Mouse (Mus musculus) forebrain, embryonic 16.5 days (tissue): ENCODE results near the gene Rasgrp1. TPM values are rescaled to one million over a fixed set of nuclear protein-coding genes. Genes with fewer than 3 reads are reported as not detected.
A peak's percentile ranks its signal among the peaks of the same experiment; 100 is the strongest.

Source experiments
- ATAC-seq: fragments of 200-750 bp; cut with Nextera tagmentation; 2 replicates; pipeline ENCODE4 v1.8.0; 2017; ENCODE audit warnings: mild to moderate bottlenecking, moderate library complexity
- H3K27ac ChIP-seq: fragments of 300-500 bp; sonication (generic); 2 replicates; pipeline ENCODE4 v1.5.1; 2014; ENCODE audit warnings: low read length, control low read depth
- H3K27me3 ChIP-seq: fragments of 300-500 bp; sonication (generic); replicated peaks from 2 replicates; pipeline ENCODE4 v1.6.1; 2014; ENCODE audit warnings: low read length; ENCODE audit not compliant: control insufficient read depth, insufficient read depth
- H3K36me3 ChIP-seq: fragments of 300-500 bp; sonication (generic); 2 replicates; pipeline ENCODE4 v1.6.1; 2014; ENCODE audit not compliant: control insufficient read depth, insufficient read depth
- H3K4me1 ChIP-seq: fragments of 300-500 bp; sonication (generic); replicated peaks from 2 replicates; pipeline ENCODE4 v1.6.1; 2014; ENCODE audit warnings: low read length; ENCODE audit not compliant: control insufficient read depth, insufficient read depth
- H3K4me2 ChIP-seq: fragments of 300-500 bp; sonication (generic); 2 replicates; pipeline ENCODE4 v1.6.1; 2014; ENCODE audit warnings: mild to moderate bottlenecking, low read length, control low read depth
- H3K4me3 ChIP-seq: fragments of 300-500 bp; sonication (generic); replicated peaks from 2 replicates; pipeline ENCODE4 v1.5.1; 2014; ENCODE audit warnings: mild to moderate bottlenecking, low read length, control low read depth
- H3K9ac ChIP-seq: fragments of 300-500 bp; sonication (generic); replicated peaks from 2 replicates; pipeline ENCODE4 v1.6.1; 2014; ENCODE audit warnings: low read depth, low read length, control low read depth
- H3K9me3 ChIP-seq: fragments of 300-500 bp; sonication (generic); 2 replicates; pipeline ENCODE4 v1.6.1; 2016; ENCODE audit warnings: low read length; ENCODE audit not compliant: control insufficient read depth
- WGBS: fragments of 180-500 bp; shearing (Covaris S2); extraction: QIAGEN DNeasy Blood & Tissue Kit; methylation state at CpG from one replicate; pipeline ENCODE4 v1.1.7; 2014; 5-methylcytosine and 5-hydroxymethylcytosine counted together
- polyA plus RNA-seq: library from polyadenylated mRNA; unstranded; fragments of >200 nt; fragmentation: Nextera tagmentation; extraction: Ambion mirVana; gene quantifications from 2 replicates; pipeline ENCODE4 v1.2.1, GENCODE M21; 2015

Rasgrp1 gene
- polyA plus RNA-seq, 1 experiment from 2014 or later, result 8.8 TPM

- ATAC-seq, result peak; percentile 86
- Histone ChIP-seq H3K9me3 (no peaks in the 10 kb centered on the region), H3K27ac (peak overlapping the region; percentile 39; the same call in 1 of the 2 replicates), H3K4me1 (peaks cover 4% of the 10 kb centered on the region; the same call in 1 of the 2 replicates), H3K27me3 (no peaks in the 10 kb centered on the region), H3K4me2 (no peak overlapping the region), H3K36me3 (no peaks in the 10 kb centered on the region), H3K9ac (no peak overlapping the region), H3K4me3 (no peak overlapping the region)
- WGBS, result 45% methylated on average over 7 of the region's 7 CpGs
Measured at GRCm38 (mm10) chr2:117312441-117312895, 30.3 kb downstream of the Rasgrp1 start.

- ATAC-seq, result peak; percentile 21; the same call in 1 of the 2 replicates
- Histone ChIP-seq H3K27me3 (no peaks in the 10 kb centered on the region), H3K27ac (peak overlapping the region; percentile 39; the same call in 1 of the 2 replicates), H3K4me1 (peaks cover 4% of the 10 kb centered on the region; the same call in 1 of the 2 replicates), H3K36me3 (no peaks in the 10 kb centered on the region), H3K9me3 (no peaks in the 10 kb centered on the region), H3K4me3 (no peak overlapping the region), H3K4me2 (no peak overlapping the region), H3K9ac (no peak overlapping the region)
- 66% methylated on average over 2 of the region's 2 CpGs for WGBS
Measured at GRCm38 (mm10) chr2:117312030-117312429, 30.8 kb downstream of the Rasgrp1 start.

DNA sequence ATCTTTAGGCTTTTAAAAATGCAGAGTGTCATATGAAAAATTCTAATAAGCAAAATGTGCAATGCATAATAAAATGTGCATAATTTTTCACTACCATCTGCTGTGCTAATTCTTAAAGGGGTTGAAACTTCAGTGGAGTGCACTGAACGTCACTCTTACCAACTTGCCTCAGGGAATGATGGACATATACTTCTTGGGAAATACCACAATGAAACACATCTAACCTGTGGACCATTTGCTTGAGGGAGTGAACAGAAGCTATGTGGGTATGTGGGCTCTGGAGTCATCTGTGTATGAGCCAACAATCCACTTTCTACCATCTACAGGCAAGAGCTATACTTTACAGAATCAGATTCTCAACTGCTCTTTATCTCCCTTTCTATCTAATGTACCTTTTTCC lies 31.5 kb downstream of the Rasgrp1 start:
- no peak overlapping the region for H3K4me3 ChIP-seq
- H3K27ac ChIP-seq, result no peak overlapping the region
- ATAC-seq, result peak; percentile 63
- H3K4me2 ChIP-seq, result no peak overlapping the region
- H3K9me3 ChIP-seq, result no peaks in the 10 kb centered on the region
- H3K4me1 ChIP-seq, result peaks cover 4% of the 10 kb centered on the region; the same call in 1 of the 2 replicates
- no peaks in the 10 kb centered on the region for H3K36me3 ChIP-seq
- H3K9ac ChIP-seq, result no peak overlapping the region
- no peaks in the 10 kb centered on the region for H3K27me3 ChIP-seq
- WGBS, result 53% methylated on average over 1 of the region's 1 CpGs

GRCm38 (mm10) chr2:117309046-117309445 lies 33.8 kb downstream of the Rasgrp1 start:
- Histone ChIP-seq H3K4me1 (peaks cover 4% of the 10 kb centered on the region; the same call in 1 of the 2 replicates), H3K27me3 (no peaks in the 10 kb centered on the region), H3K36me3 (no peaks in the 10 kb centered on the region), H3K4me2 (no peak overlapping the region), H3K9me3 (no peaks in the 10 kb centered on the region), H3K27ac (no peak overlapping the region), H3K4me3 (no peak overlapping the region), H3K9ac (no peak overlapping the region)
- 76% methylated on average over 2 of the region's 2 CpGs for WGBS
- no peak for ATAC-seq

DNA sequence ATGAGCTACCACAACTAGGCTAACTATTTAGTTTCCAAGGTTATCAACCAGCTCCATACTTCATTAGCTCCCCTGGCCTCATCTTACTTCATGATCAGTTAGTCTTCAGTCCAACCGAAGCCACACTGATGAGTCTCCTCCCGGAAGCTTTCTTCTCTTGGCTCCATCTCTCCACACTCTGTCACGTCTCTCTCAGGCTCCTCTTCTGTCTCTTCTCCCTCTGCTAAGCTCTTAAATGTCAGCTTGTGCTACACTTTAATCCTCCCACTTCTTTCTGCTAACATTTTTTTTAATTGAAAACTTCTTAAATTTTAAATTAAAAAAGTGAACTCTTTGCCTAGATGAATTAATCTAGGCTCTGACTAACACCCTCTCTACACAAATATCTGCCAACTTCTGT lies 34.8 kb downstream of the Rasgrp1 start:
- no peaks in the 10 kb centered on the region for H3K9me3 ChIP-seq
- no peak overlapping the region for H3K4me2 ChIP-seq
- no peak overlapping the region for H3K27ac ChIP-seq
- no peak for ATAC-seq
- no peak overlapping the region for H3K9ac ChIP-seq
- no peaks in the 10 kb centered on the region for H3K36me3 ChIP-seq
- H3K4me1 ChIP-seq, result peaks cover 4% of the 10 kb centered on the region; the same call in 1 of the 2 replicates
- H3K27me3 ChIP-seq, result no peaks in the 10 kb centered on the region
- no peak overlapping the region for H3K4me3 ChIP-seq
- 91% methylated on average over 3 of the region's 3 CpGs for WGBS

DNA sequence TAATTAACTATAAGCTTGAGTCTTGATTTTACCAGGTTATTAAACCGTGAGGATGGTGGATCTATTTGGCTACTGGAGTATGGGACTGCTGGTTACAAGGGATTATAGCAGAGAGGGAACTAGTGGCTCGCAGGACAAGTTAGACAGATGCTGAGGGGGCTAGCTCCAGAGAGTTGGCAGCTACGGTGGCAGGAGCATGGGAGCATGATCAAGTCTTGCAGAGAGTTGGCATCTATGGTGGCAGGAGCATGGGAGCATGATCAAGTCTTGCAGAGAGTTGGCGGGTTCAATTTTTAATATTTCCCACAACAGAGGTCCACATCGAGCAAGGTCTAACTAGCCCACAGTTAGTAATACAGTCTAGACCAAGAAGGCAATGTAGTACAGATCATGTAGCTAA lies 37.9 kb downstream of the Rasgrp1 start:
- 87% methylated on average over 5 of the region's 5 CpGs for WGBS
- H3K9me3 ChIP-seq, result no peaks in the 10 kb centered on the region

DNA sequence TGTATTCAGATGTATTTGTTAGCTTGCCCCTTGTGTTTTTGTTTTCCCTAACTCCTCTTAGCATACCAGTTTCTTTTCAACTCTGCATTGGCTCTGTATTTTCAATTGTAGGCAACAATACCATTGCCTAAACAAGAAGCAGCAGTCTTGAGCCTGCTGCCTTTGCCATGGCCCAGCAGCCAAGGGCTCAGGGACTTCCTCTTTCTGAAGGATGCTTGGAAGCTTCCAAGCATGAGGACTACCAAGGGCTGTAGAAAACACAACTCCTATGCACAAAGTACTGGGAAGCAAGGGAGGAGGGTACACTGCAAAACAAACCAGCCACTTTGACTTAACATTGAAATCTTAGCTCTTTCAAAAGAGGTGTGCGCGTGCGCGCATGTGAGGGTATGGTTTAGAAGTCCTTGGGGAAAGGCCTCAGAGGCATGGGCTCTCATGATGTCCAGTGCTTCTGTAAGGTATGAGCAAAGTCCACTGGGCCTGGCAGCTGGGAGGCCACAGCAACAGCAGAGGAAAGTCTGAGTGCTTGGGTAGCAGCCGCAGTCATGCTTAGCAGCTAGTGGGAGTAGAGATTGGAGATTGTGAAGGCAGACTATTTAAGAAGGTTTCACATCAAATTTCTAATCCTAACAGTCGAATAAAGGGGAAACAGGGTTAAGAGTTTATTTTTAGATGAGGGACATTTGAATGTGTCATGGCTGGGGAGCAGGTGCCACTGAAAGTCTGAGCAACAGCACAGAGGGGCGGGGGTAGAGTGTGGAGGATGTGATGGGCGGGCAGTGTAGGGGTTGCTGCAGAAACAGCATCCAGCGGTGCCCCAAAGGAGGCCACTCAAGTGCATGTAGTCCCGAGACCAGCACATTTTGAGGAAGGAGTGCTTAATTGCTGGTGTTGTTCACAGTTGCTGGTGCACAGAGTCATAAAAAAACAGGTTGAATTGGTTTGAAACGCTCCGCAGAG lies 39.1 kb downstream of the Rasgrp1 start:
- Histone ChIP-seq H3K27ac (no peak overlapping the region), H3K4me3 (no peak overlapping the region), H3K9me3 (no peaks in the 10 kb centered on the region), H3K4me1 (no peaks in the 10 kb centered on the region), H3K4me2 (no peak overlapping the region), H3K36me3 (no peaks in the 10 kb centered on the region), H3K9ac (no peak overlapping the region), H3K27me3 (no peaks in the 10 kb centered on the region)
- WGBS, result 96% methylated on average over 12 of the region's 12 CpGs
- ATAC-seq, result no peak

More for the DNA sequence above, 37.9 kb downstream of the Rasgrp1 start:
- no peak overlapping the region for H3K27ac ChIP-seq
- no peak overlapping the region for H3K4me3 ChIP-seq
- H3K4me1 ChIP-seq, result no peaks in the 10 kb centered on the region
- H3K36me3 ChIP-seq, result no peaks in the 10 kb centered on the region
- no peaks in the 10 kb centered on the region for H3K27me3 ChIP-seq
- H3K9ac ChIP-seq, result no peak overlapping the region
- no peak overlapping the region for H3K4me2 ChIP-seq
- no peak for ATAC-seq

GRCm38 (mm10) chr2:117299596-117300448 lies 43.0 kb downstream of the Rasgrp1 start:
- no peak for ATAC-seq
- H3K27me3 ChIP-seq, result no peaks in the 10 kb centered on the region
- H3K4me2 ChIP-seq, result no peak overlapping the region
- WGBS, result 89% methylated on average over 16 of the region's 16 CpGs
- H3K27ac ChIP-seq, result no peak overlapping the region
- H3K36me3 ChIP-seq, result no peaks in the 10 kb centered on the region
- H3K9me3 ChIP-seq, result no peaks in the 10 kb centered on the region
- no peak overlapping the region for H3K9ac ChIP-seq
- H3K4me1 ChIP-seq, result no peaks in the 10 kb centered on the region
- H3K4me3 ChIP-seq, result no peak overlapping the region

GRCm38 (mm10) chr2:117288291-117288690 lies 54.5 kb downstream of the Rasgrp1 start:
- 83% methylated on average over 7 of the region's 7 CpGs for WGBS
- ATAC-seq, result no peak
- no peaks in the 10 kb centered on the region for H3K9me3 ChIP-seq

More at GRCm38 (mm10) chr2:117288291-117288690, 54.5 kb downstream of the Rasgrp1 start:
- Histone ChIP-seq H3K36me3 (no peaks in the 10 kb centered on the region), H3K9ac (no peak overlapping the region), H3K4me1 (no peaks in the 10 kb centered on the region), H3K4me2 (no peak overlapping the region), H3K4me3 (no peak overlapping the region), H3K27me3 (no peaks in the 10 kb centered on the region), H3K27ac (no peak overlapping the region)
